Mouse (Mus musculus) neural tube, embryonic 12.5 days (tissue): ENCODE results near the gene Fam208b. TPM values are rescaled to one million over a fixed set of nuclear protein-coding genes. Genes with fewer than 3 reads are reported as not detected.

Experiments used
- ATAC-seq: fragments of 200-750 bp; cut with Nextera tagmentation; 2 replicates; pipeline ENCODE4 v1.8.0; 2017; ENCODE audit warnings: low read depth, mild to moderate bottlenecking, moderate TSS enrichment, moderate library complexity; ENCODE audit not compliant: low FRiP score
- H3K27ac ChIP-seq: fragments of 300-500 bp; sonication (generic); 2 replicates; pipeline ENCODE4 v1.5.1; 2016
- H3K27me3 ChIP-seq: fragments of 300-500 bp; sonication (generic); replicated peaks from 2 replicates; pipeline ENCODE4 v1.6.1; 2016; ENCODE audit warnings: mild to moderate bottlenecking
- H3K36me3 ChIP-seq: fragments of 300-500 bp; sonication (generic); 2 replicates; pipeline ENCODE4 v1.6.1; 2016; ENCODE audit warnings: mild to moderate bottlenecking
- H3K4me1 ChIP-seq: fragments of 300-500 bp; sonication (generic); 2 replicates; pipeline ENCODE4 v1.6.1; 2016
- H3K4me2 ChIP-seq: fragments of 300-500 bp; sonication (generic); replicated peaks from 2 replicates; pipeline ENCODE4 v1.6.1; 2016; ENCODE audit warnings: mild to moderate bottlenecking
- H3K4me3 ChIP-seq: fragments of 300-500 bp; sonication (generic); 2 replicates; pipeline ENCODE4 v1.5.1; 2016
- H3K9ac ChIP-seq: fragments of 300-500 bp; sonication (generic); 2 replicates; pipeline ENCODE4 v1.6.1; 2016; ENCODE audit warnings: mild to moderate bottlenecking
- H3K9me3 ChIP-seq: fragments of 300-500 bp; sonication (generic); 2 replicates; pipeline ENCODE4 v1.6.1; 2016; ENCODE audit warnings: mild to moderate bottlenecking
- WGBS: fragments of 180-500 bp; shearing (Covaris S2); methylation state at CpG from one replicate; pipeline ENCODE4 v1.1.7; 2016; 5-methylcytosine and 5-hydroxymethylcytosine counted together
- polyA plus RNA-seq: library from polyadenylated mRNA; unstranded; fragments of >200 nt; fragmentation: Nextera tagmentation; extraction: Ambion mirVana; gene quantifications from 2 replicates; pipeline ENCODE4 v1.2.1, GENCODE M21; 2016

The Fam208b gene
- polyA plus RNA-seq, 1 experiment from 2014 or later = 19.5 TPM

GRCm38 (mm10) chr13:3633895-3634811 lies 23.2 kb upstream of the Fam208b start, which contains the start of gene Asb13:
Gene Asb13, plus strand, starts transcription at chr13:3634032.
- H3K4me2 ChIP-seq = peak within 1 kb of the TSS; percentile 73
- under 1% methylated on average over 47 of the region's 47 CpGs for WGBS
- H3K36me3 ChIP-seq = no peaks in the 10 kb centered on the region
- peak within 1 kb of the TSS; percentile 63 for H3K4me3 ChIP-seq
- no peak within 1 kb of the TSS for H3K27ac ChIP-seq
- peak; percentile 96 for ATAC-seq
- no peaks in the 10 kb centered on the region for H3K4me1 ChIP-seq
- H3K9me3 ChIP-seq = 0 out of 2 replicates have a peak, but pooled peaks cover 6% of the 10 kb centered on the region
- no peaks in the 10 kb centered on the region for H3K27me3 ChIP-seq
- H3K9ac ChIP-seq = peak within 1 kb of the TSS; percentile 77

GRCm38 (mm10) chr13:3633131-3633530 lies 22.2 kb upstream of the Fam208b start:
- Histone ChIP-seq H3K9me3 (0 out of 2 replicates have a peak, but pooled peaks cover 6% of the 10 kb centered on the region), H3K4me1 (no peaks in the 10 kb centered on the region), H3K27ac (no peak overlapping the region), H3K27me3 (no peaks in the 10 kb centered on the region), H3K4me3 (no peak overlapping the region), H3K9ac (no peak overlapping the region), H3K4me2 (peak overlapping the region; percentile 73; the same call in 1 of the 2 replicates), H3K36me3 (no peaks in the 10 kb centered on the region)
- no peak for ATAC-seq
- WGBS = 42% methylated on average over 6 of the region's 6 CpGs

- WGBS = 90% methylated on average over 9 of the region's 9 CpGs
- no peak for ATAC-seq
- H3K4me1 ChIP-seq = no peaks in the 10 kb centered on the region
- H3K27ac ChIP-seq = no peak overlapping the region
- H3K27me3 ChIP-seq = no peaks in the 10 kb centered on the region
- H3K9me3 ChIP-seq = 0 out of 2 replicates have a peak, but pooled peaks cover 6% of the 10 kb centered on the region
- H3K4me2 ChIP-seq = no peak overlapping the region
- H3K9ac ChIP-seq = no peak overlapping the region
- H3K36me3 ChIP-seq = no peaks in the 10 kb centered on the region
- H3K4me3 ChIP-seq = no peak overlapping the region
Measured at GRCm38 (mm10) chr13:3632551-3632950, 21.6 kb upstream of the Fam208b start.

GRCm38 (mm10) chr13:3628102-3628501 lies 17.2 kb upstream of the Fam208b start:
- ATAC-seq = no peak
- H3K27ac ChIP-seq = no peak overlapping the region
- H3K36me3 ChIP-seq = no peaks in the 10 kb centered on the region
- H3K9ac ChIP-seq = no peak overlapping the region
- 0 out of 2 replicates have a peak, but pooled peaks cover 6% of the 10 kb centered on the region for H3K9me3 ChIP-seq
- H3K4me1 ChIP-seq = no peaks in the 10 kb centered on the region
- 39% methylated on average over 3 of the region's 3 CpGs for WGBS
- no peak overlapping the region for H3K4me3 ChIP-seq
- H3K27me3 ChIP-seq = no peaks in the 10 kb centered on the region
- no peak overlapping the region for H3K4me2 ChIP-seq

DNA sequence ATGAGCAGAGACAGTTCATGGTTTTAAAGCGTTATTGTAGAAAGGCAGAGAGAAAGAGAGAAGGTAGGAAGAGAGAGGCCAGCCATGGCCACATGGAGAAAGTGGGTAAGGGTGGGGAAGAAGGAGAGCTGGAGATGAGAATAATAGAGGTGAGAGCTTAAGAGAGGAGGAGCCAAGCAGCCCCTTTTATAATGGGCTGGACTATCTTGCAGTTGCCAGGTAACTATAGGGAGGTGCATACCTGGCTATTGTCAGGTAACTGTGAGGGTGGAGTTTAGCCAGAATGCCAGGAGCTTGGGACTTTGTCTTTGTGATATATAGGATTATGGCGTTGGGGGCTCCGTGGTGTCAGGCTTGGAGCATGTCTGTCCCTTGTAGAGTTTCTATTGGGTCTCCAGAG lies 16.2 kb upstream of the Fam208b start:
- Histone ChIP-seq H3K9ac (no peak overlapping the region), H3K4me1 (no peaks in the 10 kb centered on the region), H3K4me2 (no peak overlapping the region), H3K27ac (no peak overlapping the region), H3K27me3 (no peaks in the 10 kb centered on the region), H3K9me3 (0 out of 2 replicates have a peak, but pooled peaks cover 7% of the 10 kb centered on the region), H3K36me3 (no peaks in the 10 kb centered on the region), H3K4me3 (no peak overlapping the region)
- no peak for ATAC-seq
- 61% methylated on average over 3 of the region's 3 CpGs for WGBS

DNA sequence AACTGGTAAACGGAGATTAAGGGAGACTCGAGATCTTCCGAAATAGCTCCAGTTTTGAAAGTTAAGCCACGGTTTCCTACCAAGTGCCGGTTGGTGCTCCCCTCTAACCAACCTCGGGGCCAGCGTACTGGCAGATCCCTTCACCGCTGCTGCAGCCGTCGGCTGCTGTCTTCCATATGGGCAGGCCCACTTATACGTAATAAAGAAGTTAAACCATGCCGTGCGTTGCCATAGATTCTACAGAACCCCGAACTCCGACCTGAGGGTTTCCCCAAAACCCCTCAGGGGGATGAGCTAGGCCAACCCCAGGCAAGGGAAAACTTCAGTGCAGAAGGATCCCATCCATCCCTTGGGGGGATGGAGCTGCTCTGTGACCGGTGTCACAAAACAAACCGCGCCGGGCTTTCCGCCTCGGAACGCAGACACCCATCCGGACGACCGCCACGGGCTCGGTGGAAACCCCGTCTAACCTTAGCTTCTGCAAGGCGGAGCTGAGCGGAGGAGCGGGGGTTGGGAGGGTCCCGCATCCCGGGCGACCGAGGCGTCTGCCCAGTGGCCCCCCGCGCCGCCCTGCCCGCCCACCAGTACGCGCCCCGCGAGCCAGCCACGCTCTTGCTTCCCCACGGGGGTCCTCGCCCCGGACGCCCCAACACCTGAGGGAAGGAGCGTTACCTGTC lies 652 bp downstream of the Fam208b start:
- under 1% methylated on average over 50 of the region's 50 CpGs for WGBS
- Histone ChIP-seq H3K27me3 (no peaks in the 10 kb centered on the region), H3K4me3 (peak overlapping the region; percentile 95), H3K36me3 (no peaks in the 10 kb centered on the region), H3K4me2 (peak overlapping the region; percentile 79), H3K4me1 (no peaks in the 10 kb centered on the region), H3K9me3 (no peaks in the 10 kb centered on the region), H3K27ac (peak overlapping the region; percentile 80), H3K9ac (peak overlapping the region; percentile 81)
- peak; percentile 62 for ATAC-seq

DNA sequence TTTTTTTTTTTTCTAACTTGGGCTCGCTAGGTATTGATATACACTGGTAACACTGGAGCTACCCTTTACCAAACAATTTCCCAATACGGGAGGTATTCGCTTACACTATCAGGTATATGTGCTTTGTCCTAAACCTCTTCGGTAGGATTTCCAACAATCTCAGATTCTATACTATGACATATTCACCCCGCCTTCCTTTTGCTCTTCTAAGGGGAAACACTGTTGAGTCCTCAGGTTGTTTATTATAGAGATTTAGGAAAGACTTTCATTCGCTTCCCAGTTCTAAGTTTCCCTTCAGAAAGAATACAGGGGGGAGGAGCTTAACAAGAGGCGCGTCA lies 1.2 kb downstream of the Fam208b start:
- Histone ChIP-seq H3K27ac (no peak overlapping the region), H3K4me1 (no peaks in the 10 kb centered on the region), H3K27me3 (no peaks in the 10 kb centered on the region), H3K9me3 (no peaks in the 10 kb centered on the region), H3K4me3 (peak overlapping the region; percentile 95), H3K9ac (peak overlapping the region; percentile 81), H3K4me2 (peak overlapping the region; percentile 79), H3K36me3 (no peaks in the 10 kb centered on the region)
- WGBS = 27% methylated on average over 8 of the region's 8 CpGs
- no peak for ATAC-seq

DNA sequence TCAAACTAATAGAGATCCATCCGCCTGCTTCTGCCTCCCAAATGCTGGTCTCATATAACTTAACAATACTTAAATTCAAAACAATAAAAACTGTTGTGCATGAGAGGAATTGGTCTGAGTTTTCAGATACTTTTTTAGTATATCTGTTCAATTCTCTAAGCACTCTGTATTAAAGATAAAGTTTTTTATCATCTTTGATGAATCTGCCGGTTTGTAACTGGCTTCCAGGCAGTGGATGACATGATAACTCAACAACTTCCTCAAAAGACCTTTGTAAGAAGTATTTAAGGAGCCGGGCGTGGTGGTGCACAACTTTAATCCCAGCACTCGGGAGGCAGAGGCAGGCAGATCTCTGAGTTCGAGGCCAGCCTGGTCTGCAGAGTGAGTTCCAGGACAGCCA lies 14.7 kb downstream of the Fam208b start:
- Histone ChIP-seq H3K9me3 (no peaks in the 10 kb centered on the region), H3K9ac (no peak overlapping the region), H3K27ac (no peak overlapping the region), H3K4me2 (no peak overlapping the region), H3K27me3 (no peaks in the 10 kb centered on the region), H3K4me3 (no peak overlapping the region), H3K36me3 (peaks cover 36% of the 10 kb centered on the region), H3K4me1 (no peaks in the 10 kb centered on the region)
- ATAC-seq = no peak
- WGBS = 97% methylated on average over 6 of the region's 6 CpGs

DNA sequence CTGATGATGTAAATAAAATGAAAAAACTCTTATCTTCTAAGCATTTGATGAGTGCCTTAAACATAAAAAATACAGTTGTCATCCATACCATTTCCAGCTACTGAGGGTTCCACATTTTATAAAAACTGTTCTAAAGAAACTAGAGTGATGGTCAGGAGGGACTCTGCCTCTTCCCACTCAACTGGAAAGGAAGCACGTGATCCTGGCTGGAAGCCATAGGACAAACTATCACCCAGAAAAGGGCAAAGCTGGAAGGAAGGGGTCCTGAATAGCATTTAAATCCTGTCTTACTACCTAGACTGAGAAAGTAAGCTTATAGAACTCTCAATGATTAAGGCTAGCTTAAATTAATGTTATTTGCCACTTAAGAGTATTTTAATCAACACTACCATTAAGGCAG lies 16.6 kb downstream of the Fam208b start:
- H3K9ac ChIP-seq = no peak overlapping the region
- no peaks in the 10 kb centered on the region for H3K9me3 ChIP-seq
- 91% methylated on average over 1 of the region's 1 CpGs for WGBS
- H3K4me3 ChIP-seq = no peak overlapping the region
- H3K36me3 ChIP-seq = peaks cover 47% of the 10 kb centered on the region
- H3K27ac ChIP-seq = no peak overlapping the region
- H3K4me1 ChIP-seq = no peaks in the 10 kb centered on the region
- ATAC-seq = no peak
- H3K27me3 ChIP-seq = no peaks in the 10 kb centered on the region
- no peak overlapping the region for H3K4me2 ChIP-seq

- Histone ChIP-seq H3K9ac (no peak overlapping the region), H3K4me3 (no peak overlapping the region), H3K9me3 (no peaks in the 10 kb centered on the region), H3K27me3 (no peaks in the 10 kb centered on the region), H3K4me2 (no peak overlapping the region), H3K36me3 (peaks cover 49% of the 10 kb centered on the region), H3K27ac (no peak overlapping the region), H3K4me1 (no peaks in the 10 kb centered on the region)
- 83% methylated on average over 3 of the region's 3 CpGs for WGBS
- ATAC-seq = no peak
Measured at GRCm38 (mm10) chr13:3590789-3591188, 20.1 kb downstream of the Fam208b start.

- no peaks in the 10 kb centered on the region for H3K4me1 ChIP-seq
- H3K4me2 ChIP-seq = no peak overlapping the region
- ATAC-seq = no peak
- 90% methylated on average over 2 of the region's 2 CpGs for WGBS
- no peaks in the 10 kb centered on the region for H3K27me3 ChIP-seq
- no peak overlapping the region for H3K27ac ChIP-seq
- H3K9ac ChIP-seq = no peak overlapping the region
- H3K36me3 ChIP-seq = peaks cover 44% of the 10 kb centered on the region
- H3K4me3 ChIP-seq = no peak overlapping the region
- no peaks in the 10 kb centered on the region for H3K9me3 ChIP-seq
Measured at GRCm38 (mm10) chr13:3563953-3564352, 47.0 kb downstream of the Fam208b start.

DNA sequence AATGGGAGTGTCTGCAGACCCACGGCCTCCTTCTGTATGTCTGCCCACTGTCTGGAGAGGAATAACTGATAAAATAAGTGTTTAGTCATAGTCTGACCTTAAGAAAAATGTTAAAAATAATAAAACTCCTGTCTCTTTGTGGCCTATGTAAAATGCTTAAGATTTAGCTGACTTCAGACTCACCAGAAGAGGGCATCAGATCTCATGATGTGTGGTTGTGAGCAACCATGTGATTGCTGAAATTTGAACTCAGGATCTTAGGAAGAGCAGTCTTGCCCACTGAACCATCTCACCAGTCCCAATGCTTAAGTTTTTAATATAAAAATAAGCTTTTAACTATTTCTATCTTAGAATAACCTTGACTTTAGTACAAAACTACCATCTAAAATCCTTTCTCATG lies 47.8 kb downstream of the Fam208b start:
- Histone ChIP-seq H3K27ac (no peak overlapping the region), H3K9ac (no peak overlapping the region), H3K4me1 (no peaks in the 10 kb centered on the region), H3K27me3 (no peaks in the 10 kb centered on the region), H3K4me2 (no peak overlapping the region), H3K9me3 (no peaks in the 10 kb centered on the region), H3K36me3 (peaks cover 38% of the 10 kb centered on the region), H3K4me3 (no peak overlapping the region)
- 100% methylated on average over 1 of the region's 1 CpGs for WGBS
- no peak for ATAC-seq
